Comparison of ENCODE assay signal across 15 mouse cellular contexts in genomic region chr1:74119115-74119514, GRCm38 (mm10). TPM values are rescaled to one million over a fixed set of nuclear protein-coding genes. Genes with fewer than 3 reads are reported as not detected.
A peak's percentile ranks its signal among the peaks of the same experiment; 100 is the strongest.
DNase-seq lines count a peak whose midpoint lies in the region; ATAC-seq lines count a peak whose summit lies in the region.
"Had no signal": no experiment of that assay in that cellular context is flagged by ENCODE, and none has a peak within 500 bp of the region (broad histone marks: within the 10 kb centered on the region; RNA-seq: fewer than 3 reads in every experiment).

No protein-coding gene starts in this region.

- no peak overlapping the region for H3K4me2 ChIP-seq in midbrain, embryonic 14.5 days (ENCODE audit: low read length)
- H3K4me2 ChIP-seq in midbrain, embryonic 11.5 days: no peak overlapping the region
- no peak overlapping the region for H3K4me2 ChIP-seq in forebrain, embryonic 16.5 days (ENCODE audit: low read length)

- peak; percentile 97 for DNase-seq in heart, adult 11 months
- DNase-seq in heart, adult 8-10 months (ENCODE audit: low spot score): no peak
- peak; percentile 58 for DNase-seq in midbrain, embryonic 14.5 days
- no peak for DNase-seq in midbrain, embryonic 11.5 days (ENCODE audit: low spot score, missing footprints)
- peak; percentile 51 for DNase-seq in kidney, postnatal 10 days
- no peak for DNase-seq in spleen, postnatal 14 days (ENCODE audit: low spot score in 2 of 2)
- DNase-seq: liver; right cerebral cortex, postnatal 14 days had no signal

- H3K9ac ChIP-seq in midbrain, embryonic 14.5 days (replicated peaks; ENCODE audit: low read length): no peak overlapping the region
- no peak overlapping the region for H3K9ac ChIP-seq in midbrain, embryonic 11.5 days (ENCODE audit: low read length)
- no peak overlapping the region for H3K9ac ChIP-seq in forebrain, embryonic 16.5 days (replicated peaks; ENCODE audit: low read depth, low read length)

- WGBS in midbrain, embryonic 14.5 days: 91% methylated on average over 1 of the region's 1 CpGs
- WGBS in midbrain, embryonic 11.5 days: 83% methylated on average over 1 of the region's 1 CpGs
- 21% methylated on average over 1 of the region's 1 CpGs for WGBS in forebrain, embryonic 16.5 days

- peaks cover 5% of the 10 kb centered on the region; the same call in 1 of the 2 replicates for H3K27me3 ChIP-seq in midbrain, embryonic 14.5 days (ENCODE audit: control insufficient read depth, insufficient read depth, low read length)
- peaks cover 14% of the 10 kb centered on the region for H3K27me3 ChIP-seq in midbrain, embryonic 11.5 days (ENCODE audit: control insufficient read depth, insufficient read depth, low read length)
- no peaks in the 10 kb centered on the region for H3K27me3 ChIP-seq in forebrain, embryonic 16.5 days (replicated peaks; ENCODE audit: control insufficient read depth, insufficient read depth, low read length)

- H3K4me3 ChIP-seq in midbrain, embryonic 14.5 days (replicated peaks; ENCODE audit: low read depth, low read length): no peak overlapping the region
- no peak overlapping the region for H3K4me3 ChIP-seq in midbrain, embryonic 11.5 days (ENCODE audit: low read depth, low read length)
- H3K4me3 ChIP-seq in forebrain, embryonic 16.5 days (replicated peaks; ENCODE audit: low read length): no peak overlapping the region

- H3K27ac ChIP-seq in midbrain, embryonic 14.5 days (replicated peaks; ENCODE audit: low read depth, low read length): no peak overlapping the region
- H3K27ac ChIP-seq in midbrain, embryonic 11.5 days (ENCODE audit: low read depth, low read length): no peak overlapping the region
- no peak overlapping the region for H3K27ac ChIP-seq in forebrain, embryonic 16.5 days (ENCODE audit: low read length)
- H3K27ac ChIP-seq: stomach, postnatal 0 days had no signal

- peaks cover 2% of the 10 kb centered on the region; the same call in 1 of the 2 replicates for H3K4me1 ChIP-seq in midbrain, embryonic 14.5 days (ENCODE audit: control insufficient read depth, insufficient read depth, low read length)
- peaks cover 2% of the 10 kb centered on the region for H3K4me1 ChIP-seq in midbrain, embryonic 11.5 days (ENCODE audit: control insufficient read depth, insufficient read depth, low read length)
- peaks cover 20% of the 10 kb centered on the region for H3K4me1 ChIP-seq in forebrain, embryonic 16.5 days (replicated peaks; ENCODE audit: control insufficient read depth, insufficient read depth, low read length)

- no peaks in the 10 kb centered on the region for H3K36me3 ChIP-seq in midbrain, embryonic 14.5 days (ENCODE audit: control insufficient read depth, insufficient read depth, low read length)
- H3K36me3 ChIP-seq in midbrain, embryonic 11.5 days (ENCODE audit: control insufficient read depth, insufficient read depth, low read length): no peaks in the 10 kb centered on the region
- no peaks in the 10 kb centered on the region for H3K36me3 ChIP-seq in forebrain, embryonic 16.5 days (ENCODE audit: control insufficient read depth, insufficient read depth)

- peak; percentile 21; the same call in 1 of the 2 replicates for ATAC-seq in midbrain, embryonic 14.5 days (ENCODE audit: low FRiP score, low TSS enrichment)
- ATAC-seq in midbrain, embryonic 11.5 days (ENCODE audit: low FRiP score): no peak
- ATAC-seq in forebrain, embryonic 16.5 days: peak; percentile 54
- ATAC-seq in megakaryocyte progenitor cell, adult 5-6 weeks (replicated peaks; ENCODE audit: poor library complexity): no peak
- ATAC-seq: inflammation-experienced regulatory T-cells, adult 6 months; lung, postnatal 0 days had no signal

- no peaks in the 10 kb centered on the region for H3K9me3 ChIP-seq in midbrain, embryonic 14.5 days (ENCODE audit: control insufficient read depth, low read length)
- no peaks in the 10 kb centered on the region for H3K9me3 ChIP-seq in midbrain, embryonic 11.5 days (ENCODE audit: control insufficient read depth, low read length)
- H3K9me3 ChIP-seq in forebrain, embryonic 16.5 days (ENCODE audit: control insufficient read depth, low read length): no peaks in the 10 kb centered on the region

RNA-seq across cellular contexts. Expression of gene Tns1, which starts 5.1 kb away (rescaled TPM):
- total RNA-seq in heart, adult 8-10 months (2022): 100 to 1,000 TPM; 733 to 828 (median 798) TPM
- 7.6 and 11.0 TPM in 2 replicates for polyA plus RNA-seq in midbrain, embryonic 14.5 days (2014; fragmentation: Nextera tagmentation; extraction: Ambion mirVana)
- polyA plus RNA-seq in midbrain, embryonic 11.5 days (2014; fragmentation: Nextera tagmentation; extraction: Ambion mirVana): 6.9 and 9.3 TPM in 2 replicates
- 10.7 and 11.0 TPM in 2 replicates for polyA plus RNA-seq in forebrain, embryonic 16.5 days (2015; fragmentation: Nextera tagmentation; extraction: Ambion mirVana)
- total RNA-seq in megakaryocyte progenitor cell, adult 5-6 weeks (2015): 12.4 and 15.4 TPM in 2 replicates
- 3.1 and 9.7 TPM in 2 replicates for total RNA-seq in megakaryocyte progenitor cell, adult 5-6 weeks (2017)

RNA-seq across cellular contexts. Expression of gene Rufy4, which starts 6.2 kb away (rescaled TPM):
- 1 to 10 TPM in 3 of 4 experiments, under 1 TPM in 1; 0.52 to 1.8 (median 1.3) TPM for total RNA-seq in heart, adult 8-10 months (2022)
- polyA plus RNA-seq in midbrain, embryonic 14.5 days (2014; fragmentation: Nextera tagmentation; extraction: Ambion mirVana): 0.12 and 0.33 TPM in 2 replicates
- polyA plus RNA-seq in midbrain, embryonic 11.5 days (2014; fragmentation: Nextera tagmentation; extraction: Ambion mirVana): 0.22 and 0.25 TPM in 2 replicates
- polyA plus RNA-seq in forebrain, embryonic 16.5 days (2015; fragmentation: Nextera tagmentation; extraction: Ambion mirVana): 0.32 and 0.36 TPM in 2 replicates
- total RNA-seq in megakaryocyte progenitor cell, adult 5-6 weeks (2015): 0.37 and 0.72 TPM in 2 replicates
- total RNA-seq in megakaryocyte progenitor cell, adult 5-6 weeks (2017): 0.54 and 0.68 TPM in 2 replicates
- total RNA-seq: CH12.LX; layer of hippocampus, postnatal 25 days had no signal
- polyA plus RNA-seq: inflammation-experienced regulatory T-cells, adult 6 months had no signal

RNA-seq across cellular contexts. Expression of gene Cxcr2, which starts 34.7 kb away (rescaled TPM):
- total RNA-seq in heart, adult 8-10 months (2022): under 1 TPM in 2 of 4 experiments, not detected in 2; 0.23 to 0.44 TPM
- not detected in 2 replicates for polyA plus RNA-seq in midbrain, embryonic 14.5 days (2014; fragmentation: Nextera tagmentation; extraction: Ambion mirVana)
- polyA plus RNA-seq in midbrain, embryonic 11.5 days (2014; fragmentation: Nextera tagmentation; extraction: Ambion mirVana): 0.07 and 0.15 TPM in 2 replicates
- polyA plus RNA-seq in forebrain, embryonic 16.5 days (2015; fragmentation: Nextera tagmentation; extraction: Ambion mirVana): 0.06 TPM in 1 of 2 replicates, not detected in the other
- total RNA-seq in megakaryocyte progenitor cell, adult 5-6 weeks (2015): 5.3 and 9.3 TPM in 2 replicates
- total RNA-seq in megakaryocyte progenitor cell, adult 5-6 weeks (2017): 9.5 and 10.7 TPM in 2 replicates
- total RNA-seq: layer of hippocampus, postnatal 25 days had no signal

Comparison
In these comparisons a context has a peak if more than half of its experiments do, and no peak if none do; other contexts are left out.
1. DNase-seq: peak in heart, adult 11 months (single experiment), midbrain, embryonic 14.5 days (single experiment) and kidney, postnatal 10 days (single experiment); none in heart, adult 8-10 months (single experiment), midbrain, embryonic 11.5 days (single experiment) and spleen, postnatal 14 days (0 of 2).
2. ATAC-seq: peak in midbrain, embryonic 14.5 days (single experiment) and forebrain, embryonic 16.5 days (single experiment); none in midbrain, embryonic 11.5 days (single experiment) and megakaryocyte progenitor cell, adult 5-6 weeks (single experiment).